Mouse (Mus musculus) yolk sac, embryonic 10.5 days (tissue): Measurements from ENCODE around the gene Pex5l.

Experiments used
- DNase-seq: peaks from one replicate; pipeline ENCODE4 v3.0.0-alpha.2; 2017; ENCODE audit warnings: low spot score

Pex5l gene

DNA sequence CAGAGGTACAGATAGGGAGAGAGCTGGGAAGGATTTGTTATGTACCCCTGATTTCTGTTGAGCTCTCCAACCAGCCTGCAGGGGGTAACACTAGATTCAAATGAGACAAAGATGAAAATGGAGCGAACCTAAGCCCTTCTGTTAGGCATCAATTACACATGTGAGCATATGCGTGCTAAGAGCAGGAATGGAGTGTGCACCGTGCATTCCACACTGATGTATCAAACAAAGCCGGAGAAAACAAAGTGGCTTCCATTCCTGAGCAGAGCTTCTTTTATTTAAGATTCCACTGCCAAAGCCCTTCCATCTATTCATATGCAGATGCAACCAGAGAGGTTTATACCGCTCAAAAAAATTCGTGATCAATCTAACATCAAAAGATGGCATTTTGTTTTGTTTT is 79.5 kb downstream of the Pex5l start:
- DNase-seq, result no peak

DNA sequence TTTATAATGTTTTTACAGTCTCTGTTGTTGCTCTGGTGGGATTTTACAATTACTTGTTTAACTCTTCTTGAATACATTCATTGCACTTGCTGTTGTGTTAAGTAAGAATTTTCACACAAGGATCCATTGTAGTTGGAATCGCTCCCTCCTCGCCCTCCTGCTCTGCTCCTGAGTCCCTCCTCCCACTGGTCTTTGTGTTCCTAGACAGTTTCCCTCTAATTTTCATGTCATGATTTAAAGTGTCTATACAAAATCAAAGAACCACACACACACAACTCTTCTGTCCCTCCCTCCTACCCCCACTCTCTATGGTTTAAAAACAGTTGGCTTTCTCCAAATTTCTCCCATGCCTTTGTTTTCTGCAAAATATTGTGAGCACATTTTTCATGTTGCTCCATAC is 81.6 kb downstream of the Pex5l start:
- DNase-seq, result no peak

DNA sequence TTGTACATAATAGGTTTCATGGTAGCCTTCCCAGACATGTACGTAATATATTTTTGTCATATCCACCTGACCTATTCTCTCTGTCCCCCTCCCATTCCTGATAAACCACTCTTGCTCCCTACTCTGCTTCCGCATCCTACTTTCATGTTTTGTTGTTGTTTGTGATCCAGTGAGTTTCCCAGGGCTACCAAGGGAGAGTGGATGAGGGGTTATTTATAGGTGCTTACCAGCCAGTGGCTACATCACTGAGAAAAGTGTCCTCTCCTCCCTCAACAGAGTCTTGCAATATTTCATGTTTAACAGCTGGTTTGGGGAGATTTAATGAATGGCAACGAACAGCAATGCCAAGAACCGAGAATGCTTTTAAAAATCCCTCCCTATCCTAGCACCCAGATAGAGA is 82.0 kb downstream of the Pex5l start:
- DNase-seq, result no peak

DNA sequence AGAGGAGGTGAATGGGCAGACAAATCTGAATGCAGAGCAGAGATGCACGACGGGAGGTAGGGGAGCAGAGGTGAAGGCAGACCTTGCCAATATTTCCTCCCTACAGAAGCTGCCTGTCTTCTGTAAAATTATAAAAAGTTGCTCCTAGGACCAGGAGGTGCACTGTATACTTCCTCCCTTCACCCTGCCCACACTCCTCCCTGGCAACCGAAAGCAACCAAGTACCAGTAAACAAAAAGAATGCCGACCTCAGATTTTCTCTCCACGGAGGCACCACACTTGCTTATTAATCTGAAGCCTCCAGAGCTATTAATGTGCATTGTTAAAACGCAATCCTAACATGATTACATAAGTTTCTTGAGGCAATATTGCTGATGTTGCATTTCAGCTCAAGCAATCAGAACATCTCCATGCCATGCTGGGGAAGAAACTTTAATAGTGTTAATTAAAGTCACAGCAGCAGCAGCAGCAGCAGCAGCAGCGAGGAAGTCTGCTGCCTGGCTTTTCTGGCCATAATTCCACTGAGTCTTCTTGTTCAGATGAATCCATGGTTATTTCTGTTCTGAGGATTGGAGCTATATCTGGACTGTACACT is 82.6 kb downstream of the Pex5l start:
- no peak for DNase-seq

DNA sequence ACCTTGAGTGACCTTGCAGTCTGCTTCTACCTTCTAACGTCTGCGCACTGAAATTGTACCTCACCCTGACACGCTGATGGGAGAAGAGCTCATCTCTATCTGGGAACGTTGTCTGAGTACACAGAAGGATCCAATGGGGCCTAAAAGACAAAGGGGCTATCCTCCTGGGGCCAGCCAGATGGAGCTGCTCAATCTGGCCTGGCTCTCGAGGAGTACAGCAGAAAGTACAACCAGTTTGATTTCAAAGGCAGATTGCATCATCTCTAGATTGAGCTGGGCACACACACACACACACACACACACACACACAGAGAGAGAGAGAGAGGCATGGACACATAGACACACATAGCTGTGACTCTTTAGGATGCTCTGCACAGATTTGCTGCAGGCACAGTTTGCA is 94.7 kb downstream of the Pex5l start:
- no peak for DNase-seq

DNA sequence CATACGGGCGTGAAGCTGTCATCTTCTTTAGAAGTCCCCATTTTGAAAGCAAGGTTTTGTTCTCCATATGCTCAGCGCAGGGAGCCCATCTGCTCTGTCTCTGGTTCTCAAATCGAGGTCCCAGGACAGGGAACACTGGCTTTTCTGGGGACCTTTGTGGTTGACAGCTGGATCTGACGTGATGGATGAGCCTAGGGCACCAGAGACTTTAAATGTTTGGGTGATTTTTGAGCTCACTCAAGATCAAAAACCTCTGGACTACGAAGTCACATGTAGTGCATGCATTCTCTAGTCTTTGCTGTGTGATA is 98.3 kb downstream of the Pex5l start:
- no peak for DNase-seq

DNA sequence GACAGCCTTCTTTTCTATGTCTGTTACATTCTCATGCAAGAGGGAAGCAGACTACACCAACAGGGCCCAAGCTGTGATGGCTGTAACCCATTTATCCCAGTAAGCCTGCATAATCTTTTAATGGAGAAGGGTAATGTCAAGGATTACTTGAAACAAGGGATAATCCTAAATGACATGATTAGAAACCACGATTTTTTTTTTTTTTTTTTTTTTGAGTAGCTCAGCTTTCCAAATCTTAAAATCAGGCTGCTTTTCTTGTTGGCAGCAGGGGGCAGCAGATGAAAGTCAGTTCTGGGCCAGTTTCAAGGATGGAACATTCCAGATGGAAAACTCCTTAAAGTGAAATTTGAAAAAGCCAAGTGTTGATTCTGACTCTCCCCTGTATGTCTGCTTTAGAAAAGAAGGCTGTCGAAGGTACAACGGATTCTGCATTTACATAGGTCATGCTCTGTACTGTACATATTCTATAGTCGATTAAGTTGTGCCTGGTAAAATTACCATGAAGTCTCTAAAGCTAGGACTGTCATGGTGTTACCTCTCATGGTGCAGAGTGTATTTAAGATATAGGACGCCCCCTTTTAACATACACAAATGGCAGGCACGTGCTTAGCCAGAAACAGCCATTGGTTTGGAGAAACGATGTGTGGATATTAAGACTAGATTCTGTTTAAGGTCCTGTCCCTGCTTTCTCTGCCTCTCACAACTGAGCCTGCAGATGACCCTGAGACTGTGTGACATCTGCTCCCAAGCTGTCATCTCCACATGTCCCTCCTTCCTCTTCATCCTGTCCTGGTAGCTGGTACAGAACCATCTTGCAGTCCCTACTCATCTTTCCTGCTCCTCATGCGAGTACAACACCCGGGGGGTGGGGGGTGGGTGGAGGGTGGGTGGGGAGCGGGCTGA is 98.9 kb downstream of the Pex5l start:
- no peak for DNase-seq

DNA sequence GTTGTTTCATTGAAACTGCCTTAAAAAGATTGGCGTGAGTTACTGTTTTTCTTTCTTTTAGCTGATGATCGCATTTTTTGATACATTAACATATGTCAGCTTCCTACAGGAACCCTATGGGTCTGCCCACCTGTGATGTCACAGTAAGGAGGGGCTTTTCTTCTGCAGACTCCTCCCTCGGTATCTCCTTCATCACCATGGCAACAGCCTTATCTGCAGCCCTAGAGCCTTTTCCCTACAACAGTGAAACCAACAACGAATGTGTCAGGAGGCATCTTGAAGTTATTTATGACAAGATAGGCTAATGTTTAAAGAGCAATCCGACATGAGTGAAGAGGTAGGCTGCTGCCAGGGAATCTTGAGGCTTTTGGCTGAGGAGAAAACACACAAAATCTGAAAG is 118.5 kb downstream of the Pex5l start:
- no peak for DNase-seq

DNA sequence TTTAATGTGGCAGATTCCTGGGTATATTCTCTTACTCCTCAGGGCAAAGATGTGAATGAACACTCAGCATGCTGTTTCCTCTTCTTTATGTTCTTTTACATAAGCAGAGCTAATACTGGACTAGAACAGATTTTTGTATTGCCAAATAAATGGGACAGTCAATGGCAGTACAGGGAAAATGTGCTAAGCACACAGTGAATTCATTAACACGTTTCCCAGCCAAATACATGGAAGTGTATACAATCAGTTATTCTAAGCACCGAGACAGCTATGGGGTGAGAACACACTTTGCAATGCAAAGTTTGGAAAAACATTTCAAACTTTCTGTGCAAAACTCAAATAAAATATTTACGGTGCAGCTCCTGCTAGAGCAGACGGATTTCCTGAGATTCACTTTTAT is 139.1 kb downstream of the Pex5l start:
- no peak for DNase-seq

DNA sequence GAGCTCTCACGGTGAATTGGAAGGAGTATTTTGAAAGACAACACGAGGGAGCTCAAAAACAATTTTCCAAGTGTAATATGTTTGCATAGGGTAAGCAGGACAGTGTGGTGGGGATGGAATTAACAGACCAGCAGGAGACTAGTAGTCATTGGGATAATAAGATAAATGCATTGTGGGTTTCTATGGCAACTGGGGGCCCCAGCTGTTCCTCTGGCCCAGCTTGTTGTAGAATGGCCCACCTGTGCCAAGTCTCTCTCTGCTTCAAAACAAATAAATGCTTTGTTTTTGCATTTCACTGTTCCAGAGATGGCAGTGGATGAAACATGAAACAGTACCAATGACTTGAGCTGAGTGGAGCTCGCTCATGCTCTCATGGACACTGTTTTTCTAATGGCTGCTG is 141.3 kb downstream of the Pex5l start:
- DNase-seq, result no peak

DNA sequence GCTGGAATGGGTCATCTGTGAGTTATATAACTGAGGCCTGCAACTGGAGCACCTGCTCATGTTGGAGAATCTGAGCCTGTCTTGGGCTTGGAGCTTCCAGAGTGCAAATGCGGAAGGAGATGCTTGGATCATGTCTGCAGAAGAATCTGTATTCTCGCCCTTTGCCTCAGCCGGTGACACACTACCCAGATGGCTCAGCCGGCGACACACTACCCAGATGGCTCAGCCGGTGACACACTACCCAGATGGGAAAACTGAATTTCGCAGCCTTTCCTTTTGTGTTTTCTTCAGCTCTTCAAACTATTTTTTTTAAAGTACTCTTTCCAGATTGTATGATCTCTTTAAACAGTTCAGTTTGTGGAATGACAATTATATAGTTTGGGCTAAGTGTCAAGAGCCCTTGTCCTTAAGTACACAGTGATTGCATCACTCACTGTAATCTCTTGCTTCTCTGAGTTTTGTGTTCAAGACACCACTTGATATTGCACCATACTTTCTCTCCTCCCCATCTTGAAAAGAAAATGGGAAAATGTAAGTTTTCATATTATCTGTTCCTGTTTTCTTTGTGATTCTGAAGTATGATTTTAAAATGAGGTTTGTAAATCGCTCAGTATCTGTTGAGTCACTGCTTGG is 142.5 kb downstream of the Pex5l start:
- DNase-seq, result no peak

DNA sequence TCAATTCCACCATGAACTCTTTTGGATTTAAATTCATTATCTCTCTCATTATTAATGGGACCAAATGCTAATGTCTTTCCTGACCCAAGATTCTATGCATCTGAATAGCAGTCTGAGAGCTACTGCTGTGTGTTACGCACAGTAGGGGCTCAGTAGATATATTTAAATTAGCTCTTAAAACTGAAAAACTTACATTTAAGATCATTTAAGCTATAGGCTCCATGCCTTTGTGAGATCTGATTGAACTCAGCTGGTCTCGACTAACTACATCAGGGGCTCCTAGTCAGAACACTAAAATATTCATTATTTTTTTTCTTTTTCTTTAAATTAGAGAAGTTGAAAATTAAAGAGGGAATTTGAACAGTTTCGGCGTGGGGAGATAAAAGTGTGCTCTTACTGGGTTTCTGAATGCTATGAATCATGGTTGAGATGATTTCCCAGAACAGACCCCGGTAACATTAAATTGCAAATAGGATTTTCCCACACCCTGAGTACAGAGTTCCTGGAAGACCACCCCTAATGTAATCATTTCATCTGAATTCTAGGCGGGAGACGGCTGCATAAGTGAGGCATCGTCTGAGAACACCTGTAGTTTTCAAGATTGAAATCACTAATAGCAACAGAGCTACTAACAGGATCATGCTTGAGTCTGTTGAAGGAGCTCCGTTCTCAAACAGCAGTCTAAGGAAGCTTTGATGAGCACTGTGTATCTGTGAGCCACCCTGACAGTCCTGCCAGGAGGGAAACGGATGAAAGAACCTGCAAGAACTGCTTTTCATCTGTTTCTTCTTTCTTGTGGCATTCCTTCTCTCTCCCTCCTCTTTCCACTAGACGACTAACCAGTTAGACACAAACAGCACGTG is 151.1 kb downstream of the Pex5l start:
- no peak for DNase-seq

DNA sequence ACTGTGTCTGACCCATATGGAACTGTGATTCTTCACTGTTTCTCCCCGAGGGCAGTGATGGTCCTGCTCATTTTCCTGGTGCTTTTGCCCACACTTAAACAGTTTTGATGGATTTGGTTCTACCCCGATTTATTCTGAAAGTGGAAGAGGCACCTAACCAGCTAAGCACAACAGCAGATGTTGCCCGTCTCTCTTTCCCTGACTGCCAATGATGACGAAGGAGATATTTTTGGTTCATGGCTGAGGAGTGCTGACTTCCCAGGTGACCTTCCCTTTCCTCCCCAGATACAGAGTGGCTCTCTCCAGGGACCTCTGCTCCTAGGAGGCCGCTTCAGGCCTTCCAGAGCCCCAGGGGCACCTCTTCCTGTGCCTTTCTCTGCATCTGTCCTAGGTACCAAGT is 155.2 kb downstream of the Pex5l start:
- no peak for DNase-seq

DNA sequence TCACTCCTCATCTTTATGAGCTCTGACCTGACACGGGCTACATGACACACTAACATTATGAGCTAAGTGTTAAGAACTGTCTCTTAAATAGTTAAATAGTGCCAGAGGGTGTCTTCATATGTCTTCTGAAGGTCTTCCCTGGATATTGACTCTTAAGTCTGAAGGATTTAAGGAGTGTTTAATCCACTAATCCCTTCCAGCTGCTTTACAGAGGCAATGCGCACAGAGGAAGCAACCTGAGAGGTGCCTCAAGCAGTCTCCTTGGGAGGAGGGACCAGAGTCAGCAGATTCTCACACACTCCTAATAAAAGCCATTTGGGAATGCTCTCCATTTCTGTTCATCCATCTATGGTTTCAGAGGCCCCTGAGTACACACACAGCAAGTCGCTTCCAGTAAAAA is 157.9 kb downstream of the Pex5l start:
- no peak for DNase-seq

DNA sequence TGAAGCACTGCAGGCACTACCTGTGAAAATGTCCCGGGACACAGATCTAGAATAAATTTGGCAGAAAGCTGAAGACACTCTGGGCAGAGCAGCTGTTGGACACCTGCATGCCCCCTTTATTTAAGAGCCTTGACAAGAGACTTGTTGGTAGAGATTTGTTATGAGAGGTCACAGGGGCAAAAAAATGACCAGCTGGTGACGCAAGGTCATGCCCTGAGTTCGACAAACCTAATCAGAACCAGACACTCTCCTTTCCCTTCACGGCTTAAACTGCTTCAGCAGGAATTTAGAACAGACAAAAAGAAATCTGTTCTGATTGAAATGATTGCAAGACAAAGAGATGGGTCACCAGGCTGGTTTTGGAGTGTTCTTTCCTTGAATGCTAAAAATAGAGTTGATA is 163.1 kb downstream of the Pex5l start:
- no peak for DNase-seq

DNA sequence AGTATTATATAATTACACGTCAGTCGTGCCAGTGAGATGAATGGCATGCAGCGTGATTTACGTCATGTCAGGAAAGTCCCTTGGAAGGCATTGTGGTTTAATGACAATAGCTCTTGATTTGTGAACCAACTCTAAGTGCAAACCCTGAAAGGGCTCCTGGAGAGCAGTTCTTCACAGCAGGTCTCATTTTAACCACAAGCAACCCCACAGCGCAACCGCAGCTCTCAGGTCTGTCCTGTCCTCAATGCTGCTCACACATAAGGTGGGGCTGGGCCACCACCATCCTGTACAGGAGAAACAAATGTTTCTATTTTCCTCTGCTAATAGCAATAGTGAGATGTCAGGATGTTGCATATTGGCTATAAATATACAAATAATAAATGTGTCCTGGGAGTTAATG is 163.8 kb downstream of the Pex5l start:
- DNase-seq, result no peak

DNA sequence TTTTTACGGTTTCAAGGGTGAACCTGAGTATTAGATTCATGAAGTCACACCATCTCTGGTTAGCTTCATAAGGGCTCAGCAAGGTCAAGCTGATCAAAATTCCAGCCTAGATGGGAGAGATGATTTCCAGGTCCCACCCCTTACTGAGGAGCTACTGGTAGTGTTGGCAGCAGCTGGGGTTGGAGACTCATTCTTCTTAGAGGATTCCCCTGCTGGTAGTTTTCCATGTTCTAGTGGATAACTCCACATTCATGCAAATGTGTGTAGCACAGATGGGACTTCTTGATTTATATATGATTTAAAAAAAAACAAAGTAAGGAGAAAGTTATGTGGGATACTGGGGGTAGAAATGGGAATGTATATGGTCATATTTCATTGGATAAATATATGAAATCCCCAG is 172.8 kb downstream of the Pex5l start:
- DNase-seq, result no peak

DNA sequence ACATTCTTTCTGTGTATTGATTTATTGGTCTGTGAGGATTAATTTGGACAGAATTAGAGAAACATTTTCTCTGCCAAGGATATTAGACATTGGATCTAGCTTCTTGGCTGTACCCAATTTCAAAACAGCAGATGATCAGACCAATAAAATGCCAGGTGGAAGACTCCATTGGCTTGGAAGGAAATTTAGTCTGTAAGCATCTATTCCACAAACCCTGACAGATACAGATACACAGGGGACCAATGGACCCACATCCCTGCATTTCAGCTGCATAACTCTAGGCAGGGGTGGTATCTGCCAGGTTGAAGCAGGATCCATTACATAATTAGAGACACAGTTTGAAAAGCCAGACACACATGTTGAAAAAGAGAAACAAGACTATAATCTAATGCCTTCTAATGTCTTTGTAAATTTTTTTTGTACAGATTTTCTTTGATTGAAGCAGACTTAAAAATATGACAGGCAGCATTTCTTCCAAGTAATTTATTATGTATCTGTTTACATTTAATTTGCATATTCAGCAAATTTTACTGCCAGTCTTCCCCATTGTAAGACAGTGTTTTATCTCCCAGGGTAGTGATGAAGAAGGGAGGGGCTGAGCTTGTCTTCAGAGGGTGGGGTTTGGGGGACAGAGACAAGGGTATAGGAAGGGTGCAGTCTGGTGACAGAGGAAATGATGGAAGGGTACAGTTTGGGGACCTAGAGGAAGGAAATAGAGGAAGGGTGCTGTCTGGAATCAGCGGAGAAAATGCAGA is 174.2 kb downstream of the Pex5l start:
- no peak for DNase-seq

DNA sequence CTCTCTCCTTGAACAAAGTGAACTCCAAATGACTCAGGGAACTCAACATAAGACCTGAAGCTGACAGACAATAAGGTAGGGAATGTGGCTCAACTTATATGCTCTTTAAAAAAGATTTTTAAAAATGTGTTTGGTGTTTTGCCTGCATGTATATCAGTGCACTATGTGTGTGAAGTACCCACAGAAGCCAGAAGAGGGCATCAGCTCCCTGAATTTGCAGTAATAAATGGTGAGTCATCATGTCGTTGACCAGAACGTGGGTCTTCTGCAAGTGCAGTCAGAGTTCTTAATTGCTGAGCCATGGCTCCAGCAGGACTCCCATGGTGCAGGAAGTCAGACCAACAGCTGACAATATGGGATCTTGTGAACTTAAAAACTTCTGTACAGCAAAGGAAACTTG is 177.5 kb downstream of the Pex5l start:
- DNase-seq, result no peak

DNA sequence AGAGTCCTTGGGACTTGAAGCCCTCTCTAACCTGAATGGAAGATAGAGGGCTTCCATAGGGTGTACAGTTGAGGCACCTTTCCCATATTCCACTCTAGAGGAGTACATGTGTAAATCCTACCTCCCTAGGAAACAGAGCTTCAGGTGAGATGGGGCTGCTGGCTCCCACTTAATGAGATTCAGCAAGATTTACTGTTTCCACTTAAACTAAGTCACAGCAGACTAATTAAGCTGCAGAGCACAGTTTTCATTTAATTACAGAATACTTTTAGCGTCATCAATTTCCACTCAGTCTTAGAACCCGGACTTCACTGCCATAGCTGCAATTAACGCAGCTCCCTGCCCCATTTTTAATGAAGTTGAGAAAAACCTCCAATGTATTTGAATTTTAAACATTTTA is 181.6 kb downstream of the Pex5l start:
- no peak for DNase-seq

DNA sequence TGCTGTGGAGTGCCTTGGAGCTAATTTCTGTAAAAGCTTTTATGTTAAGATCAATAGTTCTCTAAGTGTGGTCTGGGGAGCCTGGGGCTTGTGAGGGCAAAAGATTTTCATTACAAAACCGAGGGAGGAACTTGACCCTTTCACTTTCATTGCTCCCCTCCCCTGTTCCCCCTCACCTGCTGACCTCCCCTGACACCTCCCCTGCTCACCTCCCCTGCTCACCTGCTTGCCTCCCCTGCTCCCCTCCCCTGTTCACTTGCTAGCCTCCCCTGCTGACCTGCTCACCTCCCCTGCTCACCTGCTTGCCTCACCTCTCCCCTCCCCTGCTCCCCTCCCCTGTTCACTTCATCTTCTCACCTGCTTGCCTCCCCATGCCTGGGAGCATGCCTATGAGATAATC is 191.7 kb downstream of the Pex5l start:
- DNase-seq, result no peak

DNA sequence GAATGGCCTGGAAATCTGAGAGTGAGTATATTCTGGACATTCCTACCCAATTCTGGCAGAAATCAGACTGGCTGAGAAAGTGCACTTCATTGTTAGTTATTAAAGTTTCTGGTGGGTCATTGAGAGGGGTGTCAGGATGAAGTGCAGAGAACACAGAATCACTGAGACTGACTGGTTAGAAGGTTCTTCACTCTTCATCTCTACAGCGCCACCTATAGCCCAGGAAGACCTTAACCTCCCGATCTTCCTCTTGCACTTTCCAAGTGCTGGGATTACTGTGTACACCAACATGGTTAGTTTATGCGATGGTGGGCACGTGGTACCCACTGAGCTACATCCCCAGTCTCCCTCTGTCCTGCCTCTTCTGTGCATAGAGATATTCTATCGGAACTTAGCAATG is 195.6 kb downstream of the Pex5l start:
- no peak for DNase-seq
